Mouse (Mus musculus) small intestine, adult 2 months (tissue): Measurements from ENCODE around the gene Mall.

Source experiments
- CTCF ChIP-seq: fragments of 200-500 bp; IDR thresholded peaks from 2 replicates; pipeline ENCODE4 v1.5.1; 2012; ENCODE audit warnings: low read depth, mild to moderate bottlenecking, control low read depth, inconsistent platforms, low read length, moderate library complexity, mixed read lengths; ENCODE audit not compliant: insufficient replicate concordance, insufficient read length; ENCODE audit errors: extremely low read depth
- POLR2A ChIP-seq: fragments of 200-500 bp; IDR thresholded peaks from 2 replicates; pipeline ENCODE4 v1.6.1; 2012; ENCODE audit warnings: low read depth, mild to moderate bottlenecking, control low read depth, inconsistent platforms, low read length, moderate library complexity

GRCm38 (mm10) chr2:127734889-127735288 lies 5.2 kb upstream of the Mall start:
- TF ChIP-seq CTCF (no peak), POLR2A (no peak)
